Mouse (Mus musculus) embryonic fibroblast, embryonic 13.5 days (primary cell): ENCODE measurements around the gene Prrg4.

Source experiments
- CTCF ChIP-seq: IDR thresholded peaks from 2 replicates; pipeline ENCODE4 v1.5.1; 2011; ENCODE audit warnings: mild to moderate bottlenecking, control low read depth, low read length, moderate library complexity, borderline replicate concordance; ENCODE audit not compliant: insufficient read depth
- POLR2A ChIP-seq: IDR thresholded peaks from 2 replicates; pipeline ENCODE4 v1.6.1; 2011; ENCODE audit warnings: low read depth, mild to moderate bottlenecking, control low read depth, low read length, moderate library complexity

DNA sequence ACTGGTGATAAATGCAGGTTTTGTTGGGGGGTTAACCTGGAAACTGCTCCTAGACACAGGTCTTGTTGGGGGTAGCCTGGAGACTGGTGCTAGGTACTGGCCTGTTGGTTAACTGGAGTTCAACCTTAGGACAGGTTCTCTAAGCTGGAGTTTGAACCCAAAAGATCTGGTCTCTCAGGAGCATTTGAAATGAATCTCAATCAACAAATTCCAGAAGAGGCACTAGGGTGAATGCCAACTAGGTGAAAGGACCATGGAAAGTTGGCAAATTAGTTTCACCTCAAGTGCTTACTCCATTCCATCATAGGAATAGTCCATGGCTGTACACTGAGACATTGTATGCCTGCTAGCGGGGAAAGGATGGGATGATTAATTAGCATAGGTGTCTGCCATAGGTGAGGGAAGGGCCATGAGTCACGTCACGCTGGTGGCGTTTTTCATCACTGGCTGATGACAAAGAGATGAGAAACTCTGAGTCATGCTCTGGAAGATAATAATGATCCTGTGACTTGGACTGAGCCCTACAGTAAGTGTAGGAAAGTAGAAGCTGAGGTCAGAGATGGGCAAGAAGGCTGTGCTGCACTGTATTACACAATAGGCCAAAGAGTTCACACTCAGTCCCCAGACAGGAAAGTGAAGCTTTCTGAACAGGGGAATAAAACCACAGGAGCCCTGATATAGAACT is 14.6 kb upstream of the Prrg4 start:
- no peak for TF ChIP-seq POLR2A
- no peak for TF ChIP-seq CTCF
